Mouse (Mus musculus): ENCODE results near the gene Midn.

Midn gene

DNA sequence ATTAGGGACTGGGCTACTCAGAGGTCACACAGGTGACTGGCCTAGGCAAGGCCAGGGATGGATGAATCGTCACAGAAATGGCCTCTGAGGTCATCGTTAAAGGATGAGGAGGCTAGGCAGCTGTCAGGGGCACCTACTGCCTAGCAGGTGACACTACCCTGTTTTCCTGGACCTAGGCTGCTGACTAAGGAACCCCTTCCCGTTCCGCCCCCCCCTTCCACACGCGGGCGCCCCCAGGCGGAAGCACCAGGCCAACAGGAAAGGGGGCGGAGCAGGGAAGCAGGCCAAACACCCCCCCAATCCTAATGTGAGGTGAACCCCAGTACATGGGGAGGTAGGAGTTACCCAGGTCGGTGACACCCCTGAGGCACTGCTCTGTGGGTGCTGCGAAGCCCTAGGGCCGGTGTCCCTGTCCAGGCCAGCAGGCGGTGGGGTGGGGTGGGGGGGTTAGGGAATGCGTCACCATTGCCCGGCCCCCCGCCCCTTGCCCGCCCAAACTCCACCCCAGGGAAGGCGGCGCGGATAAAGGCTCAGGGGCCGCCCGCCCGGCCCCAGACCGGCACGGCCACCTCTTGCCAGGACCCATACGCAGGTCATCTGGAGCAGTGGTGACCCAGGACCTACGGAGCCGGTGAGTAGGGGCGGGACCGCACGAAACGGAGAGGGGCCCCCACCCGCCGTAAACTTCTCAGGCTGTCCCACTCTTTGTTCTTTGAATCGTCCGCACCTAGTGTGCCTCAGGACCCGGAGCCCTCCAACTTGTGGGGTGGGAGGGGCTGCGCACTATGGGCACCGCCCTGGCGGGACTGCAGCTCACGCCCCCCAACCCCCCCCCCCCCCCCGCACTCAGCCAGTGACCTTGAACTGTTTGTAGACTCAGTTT is at the start of gene Midn:
Gene Midn, plus strand, starts transcription at position 554 of the 883 bp plus-strand sequence.
- DNase-seq (ENCODE audit: low spot score in 2 of 2) = peak; percentile 81 to 83

DNA sequence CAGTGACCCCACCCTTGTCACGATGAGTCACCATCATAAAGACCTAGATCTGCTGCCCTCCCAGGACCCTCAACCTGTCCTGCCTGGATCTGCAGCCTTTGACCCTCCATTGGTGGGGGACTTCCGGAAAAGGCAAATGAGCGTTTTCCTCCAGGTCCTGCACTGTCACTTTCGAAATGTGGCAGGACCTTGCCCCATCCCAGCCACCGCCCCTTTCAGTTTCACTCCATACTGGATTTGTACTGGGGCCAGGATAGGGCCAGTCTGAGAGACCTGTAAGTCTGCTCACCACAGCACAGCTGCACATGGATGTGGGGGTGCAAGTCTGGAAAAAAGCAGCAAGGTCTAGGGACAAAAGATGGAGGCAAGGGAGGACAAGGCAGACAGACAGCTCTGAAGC is 49.4 kb upstream of the Midn start:
- DNase-seq (ENCODE audit: low spot score in 2 of 2) = no peak

DNA sequence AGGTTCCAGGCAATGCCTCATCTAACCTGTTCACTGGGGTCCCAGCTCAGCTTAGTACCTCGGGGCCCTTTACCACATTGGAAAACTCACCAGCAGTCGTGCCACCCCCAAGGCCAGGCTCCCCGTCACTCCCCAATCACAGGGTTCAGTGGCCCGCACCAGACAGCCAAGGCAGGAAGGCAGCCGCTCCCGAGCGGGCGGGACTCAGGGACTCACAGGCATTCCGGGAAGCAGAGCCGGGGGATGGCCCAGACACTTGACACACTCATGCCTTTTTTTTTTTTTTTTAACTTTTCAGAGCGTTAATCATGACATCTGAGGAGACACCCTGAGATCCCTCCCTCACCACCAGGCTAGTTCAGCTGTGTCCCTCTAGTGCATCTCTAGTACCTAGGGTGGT is 47.1 kb upstream of the Midn start:
- no peak for DNase-seq (ENCODE audit: low spot score in 2 of 2)

DNA sequence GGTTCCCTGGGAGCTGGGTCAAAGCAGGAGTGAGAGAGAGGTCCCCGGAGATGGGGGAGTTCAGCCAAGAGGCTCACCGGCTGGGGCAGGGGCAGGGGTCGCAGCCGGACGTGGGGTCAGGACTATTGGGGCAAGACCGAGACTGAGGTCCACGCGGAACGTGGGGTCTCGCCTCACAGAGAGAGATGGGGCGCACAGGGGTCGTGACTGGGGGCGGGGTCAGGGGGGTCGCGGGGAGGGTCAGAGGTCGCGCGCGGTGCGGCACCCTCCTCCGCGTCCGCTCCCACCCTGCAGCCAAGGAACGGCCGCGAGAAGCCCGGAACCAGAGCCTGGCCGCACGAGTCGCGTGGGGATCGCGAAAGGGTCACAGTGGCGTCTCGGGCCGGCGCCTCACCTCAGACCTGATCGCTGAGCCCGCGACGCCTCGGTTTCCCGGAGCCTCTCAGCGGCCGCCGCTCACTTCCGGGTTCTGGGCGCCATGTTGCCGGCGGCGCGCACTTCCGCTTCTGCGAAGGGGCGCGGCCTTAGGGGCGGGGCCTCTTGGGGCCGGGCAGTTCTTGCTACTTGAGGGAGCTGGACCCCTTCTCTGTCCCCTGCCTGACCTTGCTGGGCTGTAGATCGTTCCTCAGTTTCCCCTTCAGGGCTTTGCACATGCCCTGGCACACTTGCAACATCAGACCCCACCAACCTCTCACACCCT is 45.7 kb upstream of the Midn start:
- peak; percentile 83 to 91 for DNase-seq (ENCODE audit: low spot score in 2 of 2)

DNA sequence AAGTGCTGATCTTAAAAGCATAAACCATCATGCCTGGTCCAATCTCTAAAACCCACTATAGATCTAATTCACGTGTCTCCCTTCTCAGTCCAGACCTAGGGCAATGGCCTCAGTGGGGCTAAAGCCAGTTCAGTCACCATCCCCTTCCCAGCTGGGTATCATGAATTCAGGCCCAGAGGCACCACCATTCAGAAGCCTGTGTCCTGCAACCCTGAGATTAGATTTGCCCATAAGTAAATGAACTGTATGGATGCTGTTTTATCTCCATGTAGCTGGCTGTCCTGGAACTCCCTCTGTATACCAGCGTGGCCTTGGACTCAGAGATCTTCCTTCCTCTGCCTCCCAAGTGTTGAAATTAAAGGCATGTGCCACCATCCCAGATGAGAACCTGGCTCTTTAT is 45.0 kb upstream of the Midn start:
- DNase-seq (ENCODE audit: low spot score in 2 of 2) = no peak

DNA sequence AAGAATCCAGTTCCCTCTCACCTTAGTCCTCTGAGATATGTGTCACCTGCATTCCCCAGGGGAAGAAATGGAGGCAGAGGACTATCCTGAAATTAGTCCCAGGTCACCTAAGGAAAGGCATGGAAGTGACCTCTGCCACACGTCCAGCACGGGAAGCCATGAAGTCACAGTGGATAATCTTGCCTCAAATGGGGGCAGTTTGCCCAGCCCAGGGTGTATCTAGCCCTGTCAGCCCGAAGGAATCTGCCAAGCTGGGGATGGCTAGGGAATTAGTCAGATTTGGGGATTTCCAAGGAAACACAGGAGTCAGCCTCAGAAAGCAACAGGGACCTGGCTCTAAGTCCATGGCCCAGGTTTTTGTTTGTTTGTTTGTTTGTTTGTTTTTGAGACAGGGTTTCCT is 43.9 kb upstream of the Midn start:
- DNase-seq (ENCODE audit: low spot score in 2 of 2) = no peak

DNA sequence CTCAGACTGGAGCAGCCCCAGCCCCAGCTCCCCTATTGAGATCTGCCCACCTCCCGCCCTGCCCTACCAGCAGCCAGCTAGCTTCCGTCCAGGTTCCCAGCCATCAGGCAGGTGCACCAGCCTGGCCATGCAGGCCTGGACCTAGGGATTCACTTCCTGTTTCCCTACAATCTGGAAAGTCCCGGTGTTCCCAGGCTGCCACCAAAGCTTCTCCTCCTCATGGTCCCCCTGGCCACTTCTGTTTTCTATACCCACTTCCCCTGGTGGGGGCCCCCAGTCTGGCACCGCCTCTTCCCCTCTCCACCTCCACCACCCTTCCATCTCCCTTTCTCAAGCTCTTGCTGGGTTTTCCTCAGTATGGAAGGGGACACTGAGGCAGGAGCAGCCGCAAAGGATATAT is 42.6 kb upstream of the Midn start, which contains the start of gene Sbno2:
Gene Sbno2, minus strand, starts transcription at position 112 of the 400 bp plus-strand sequence.
- DNase-seq (ENCODE audit: low spot score in 2 of 2) = no peak

DNA sequence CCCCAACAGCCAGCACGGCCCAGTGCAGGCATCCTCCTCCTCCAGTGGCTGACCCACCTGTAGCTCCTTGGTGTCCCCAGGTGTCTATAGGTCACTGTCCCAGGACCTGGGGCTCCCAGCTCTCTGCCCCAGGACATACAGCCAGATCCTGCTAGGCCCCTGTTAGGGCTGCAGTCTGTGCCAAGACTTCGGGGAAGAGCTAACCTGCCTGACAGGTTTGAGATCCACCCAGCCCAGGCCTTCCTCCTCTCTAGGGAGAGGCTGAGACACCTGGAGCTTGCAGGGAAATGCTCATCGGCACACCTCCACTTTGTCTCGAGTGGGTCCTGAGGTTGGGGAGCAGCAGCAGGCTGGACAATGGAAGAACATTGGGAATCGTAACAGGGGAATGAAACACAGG is 42.1 kb upstream of the Midn start:
- no peak for DNase-seq (ENCODE audit: low spot score in 2 of 2)

DNA sequence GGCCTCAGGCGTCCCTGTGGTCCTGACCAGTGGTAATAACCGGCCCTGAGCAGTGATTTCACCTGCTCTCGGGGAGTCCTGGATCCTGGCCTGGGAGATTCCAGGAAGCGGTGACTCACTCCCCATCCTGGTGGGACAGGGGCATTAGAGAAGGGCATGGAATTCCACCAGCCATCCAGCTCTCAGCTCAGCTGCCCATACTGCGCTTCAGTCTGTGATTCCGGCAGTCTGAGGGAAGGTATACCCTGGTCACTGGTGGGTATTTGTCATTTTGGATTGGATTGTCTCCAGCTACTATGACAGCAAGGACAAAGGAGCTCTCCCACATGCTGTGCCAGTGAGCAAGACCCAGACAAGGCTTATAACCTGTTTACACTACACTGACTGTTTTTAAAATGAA is 40.4 kb upstream of the Midn start:
- DNase-seq (ENCODE audit: low spot score in 2 of 2) = no peak

DNA sequence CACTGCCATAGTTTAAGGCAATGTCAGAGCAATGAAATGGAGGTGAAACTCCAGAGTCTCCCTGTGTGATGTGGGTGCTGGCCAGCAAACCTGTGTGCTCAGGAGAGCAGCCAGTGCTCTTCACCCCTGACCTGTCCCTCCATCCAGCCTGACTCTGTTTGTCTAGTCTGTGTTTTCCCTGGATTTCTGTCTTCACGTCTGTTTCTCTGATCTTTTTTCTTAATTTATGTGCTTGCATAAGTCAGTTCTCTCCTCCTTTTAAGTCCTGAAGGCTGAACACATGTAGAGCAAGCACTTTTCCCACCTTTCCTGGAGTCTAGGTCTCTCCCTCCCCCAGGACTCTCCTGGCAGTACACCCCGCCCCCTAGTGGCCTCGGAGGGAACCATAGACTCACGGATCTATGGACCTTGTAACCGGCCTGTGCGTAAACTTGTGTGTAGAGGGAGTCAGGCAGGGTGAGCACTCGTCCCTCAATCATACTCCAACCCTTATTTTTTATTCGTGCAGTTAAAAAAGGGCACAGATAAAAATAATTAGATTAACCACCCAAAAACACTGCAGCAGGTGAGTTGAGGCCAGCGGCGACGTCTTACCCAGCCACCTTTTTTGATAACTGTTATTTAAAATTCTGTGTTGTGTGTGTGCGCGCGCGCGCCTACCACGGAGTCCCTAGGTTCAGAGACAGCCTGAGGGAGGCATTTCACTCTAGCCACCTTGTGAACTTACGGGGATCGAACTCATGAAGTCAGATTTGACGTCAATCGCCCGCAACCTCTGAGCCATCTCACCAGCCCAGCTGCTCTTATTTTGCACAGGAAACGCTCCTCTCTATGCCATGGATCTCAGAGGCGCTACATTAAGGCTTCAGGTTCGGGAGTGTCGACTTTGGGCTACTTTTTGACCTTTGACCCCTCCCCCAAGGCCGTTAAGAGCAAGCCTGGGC is 33.5 kb upstream of the Midn start:
- peak; percentile 82 to 97 for DNase-seq (ENCODE audit: low spot score in 2 of 2)

DNA sequence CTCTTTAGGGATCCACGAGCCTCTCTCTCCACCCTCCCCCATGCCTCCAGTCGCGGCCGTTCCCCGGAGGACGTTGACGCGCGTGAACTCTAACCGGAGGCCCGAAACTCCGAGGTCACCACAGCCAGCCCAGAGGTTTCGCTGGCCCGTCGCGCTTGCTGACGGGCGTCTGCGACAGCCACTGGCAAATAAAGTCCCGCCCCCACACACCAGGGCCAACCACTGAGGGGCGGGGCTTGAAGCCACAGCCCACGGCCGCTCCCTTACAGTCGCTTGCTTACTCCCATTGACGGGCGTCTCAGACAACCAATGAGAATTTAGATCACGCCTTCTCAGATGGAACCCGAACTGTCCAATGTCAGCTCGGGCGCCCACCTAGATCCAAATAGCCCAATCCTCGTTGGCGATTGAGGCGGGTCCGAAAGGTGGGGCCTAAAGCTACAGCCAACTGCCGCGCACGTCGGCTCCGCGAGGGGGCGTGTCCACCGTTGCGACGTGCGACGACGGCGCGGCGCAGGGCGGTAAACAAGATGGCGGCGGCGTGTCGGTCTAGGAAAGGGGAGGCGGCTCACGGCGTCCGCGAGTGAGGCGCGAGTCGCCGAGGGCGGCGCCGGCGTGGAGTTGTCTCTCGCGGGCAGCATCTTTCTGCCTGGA is 32.7 kb upstream of the Midn start, which contains the start of gene Stk11:
Gene Stk11, plus strand, starts transcription at position 514 of the 654 bp plus-strand sequence.
- DNase-seq (ENCODE audit: low spot score in 2 of 2) = peak; percentile 99 to 100

DNA sequence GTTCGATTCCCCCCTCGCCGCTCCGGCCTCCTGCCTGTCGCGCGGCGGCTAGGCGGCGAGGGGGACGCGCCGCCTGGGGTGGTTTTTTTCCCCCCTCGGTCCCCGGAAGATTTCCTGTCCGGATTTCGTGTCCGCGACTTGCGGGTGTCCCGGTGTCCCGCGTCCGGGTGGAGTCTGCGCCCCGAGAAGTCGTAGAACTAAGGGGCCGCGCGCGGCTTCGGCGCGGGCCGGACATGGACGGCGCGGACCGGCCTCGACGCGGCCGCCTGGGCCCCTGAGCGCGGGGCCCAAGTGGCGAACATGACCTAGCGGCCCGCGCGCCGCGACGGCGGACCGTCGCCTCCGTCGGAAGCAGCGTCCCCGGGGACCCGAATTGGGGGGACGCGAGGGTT is 32.1 kb upstream of the Midn start:
- DNase-seq (ENCODE audit: low spot score in 2 of 2) = no peak

DNA sequence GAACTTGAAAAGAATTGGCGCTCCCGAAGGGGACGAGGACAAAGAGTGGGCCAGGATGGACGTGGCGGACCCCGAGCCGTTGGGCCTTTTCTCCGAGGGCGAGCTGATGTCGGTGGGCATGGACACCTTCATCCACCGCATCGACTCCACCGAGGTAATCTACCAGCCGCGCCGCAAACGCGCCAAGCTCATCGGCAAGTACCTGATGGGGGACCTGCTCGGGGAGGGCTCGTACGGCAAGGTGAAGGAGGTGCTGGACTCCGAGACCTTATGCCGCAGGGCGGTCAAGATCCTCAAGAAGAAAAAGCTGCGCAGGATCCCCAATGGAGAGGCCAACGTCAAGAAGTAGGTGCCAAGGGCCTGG is 31.5 kb upstream of the Midn start:
- no peak for DNase-seq (ENCODE audit: low spot score in 2 of 2)

DNA sequence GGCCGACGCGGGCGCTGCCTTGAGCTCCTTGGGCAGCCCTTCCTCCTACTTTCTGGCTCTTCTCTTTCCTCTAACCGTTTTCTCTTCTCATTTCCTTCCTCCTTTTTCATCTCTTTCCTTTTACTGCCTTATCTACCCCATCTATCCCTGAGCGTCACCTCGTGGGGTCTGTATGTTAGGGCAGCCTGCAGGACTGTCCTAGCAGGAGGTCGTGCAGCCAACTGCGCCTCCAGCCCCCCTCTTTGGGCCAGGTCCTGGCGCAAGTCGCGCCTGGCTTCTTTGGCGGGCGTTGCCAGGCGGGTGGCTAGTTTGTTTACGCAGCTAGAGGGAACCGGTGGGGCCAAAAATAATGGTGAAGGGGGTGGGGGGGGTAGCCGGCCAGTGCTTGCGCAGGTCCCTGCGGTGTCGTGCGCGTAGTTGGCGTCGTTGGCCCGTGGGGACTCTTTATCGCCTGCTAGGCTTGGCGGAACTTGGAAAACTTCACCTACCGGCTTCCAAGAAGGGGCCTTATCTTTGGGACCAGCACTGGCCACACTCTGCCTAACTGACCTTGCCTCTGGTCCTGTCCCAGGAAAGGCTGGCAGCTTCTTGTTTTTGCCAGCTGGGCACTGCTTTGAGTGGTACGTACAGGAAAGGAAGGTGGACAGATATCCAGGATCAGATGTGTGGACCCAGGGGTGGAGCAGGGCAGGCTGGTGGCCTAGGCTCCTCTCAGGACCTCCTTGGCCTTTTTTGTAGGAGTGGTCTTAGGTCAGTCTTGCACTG is 31.0 kb upstream of the Midn start:
- no peak for DNase-seq (ENCODE audit: low spot score in 2 of 2)

DNA sequence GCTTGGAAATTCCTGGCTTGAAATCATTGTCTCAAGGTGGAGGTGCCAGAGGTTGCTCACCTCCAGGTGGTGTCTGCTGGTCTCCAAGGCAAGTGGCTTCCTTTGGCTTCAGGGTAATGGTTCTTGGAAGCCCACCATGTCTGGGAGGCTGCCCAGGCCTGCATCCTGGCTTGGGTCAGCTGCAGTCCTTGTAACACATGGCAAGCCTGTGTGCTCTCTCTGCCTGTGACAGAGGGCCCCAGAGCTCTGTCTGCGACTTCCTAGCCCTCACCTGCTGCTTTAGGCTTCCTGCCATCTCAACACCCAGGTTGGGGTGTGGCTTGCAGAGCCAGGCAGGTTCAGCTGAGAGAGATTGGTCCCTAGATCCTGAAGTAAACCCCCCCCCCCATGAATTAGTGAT is 30.3 kb upstream of the Midn start:
- DNase-seq (ENCODE audit: low spot score in 2 of 2) = no peak

DNA sequence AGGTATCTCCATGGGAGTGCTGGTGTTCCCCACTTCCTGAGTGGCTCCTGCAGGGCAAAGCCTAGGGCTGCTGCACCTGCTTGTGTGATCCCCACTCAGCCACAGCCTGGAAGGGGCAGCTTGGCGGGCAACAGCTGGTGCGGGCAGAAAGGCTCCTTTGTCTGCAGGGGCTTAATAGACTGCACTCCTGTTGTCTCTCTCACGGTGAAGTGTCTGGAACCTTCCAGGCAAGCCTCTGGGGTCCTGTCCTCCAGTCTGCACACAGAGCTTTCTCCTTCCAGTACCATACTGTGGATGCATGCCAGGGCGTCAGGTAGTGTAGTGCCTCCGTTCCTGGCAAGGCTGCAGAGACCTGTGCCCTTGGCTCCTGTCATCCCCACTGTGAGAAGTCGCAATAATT is 29.5 kb upstream of the Midn start:
- no peak for DNase-seq (ENCODE audit: low spot score in 2 of 2)

DNA sequence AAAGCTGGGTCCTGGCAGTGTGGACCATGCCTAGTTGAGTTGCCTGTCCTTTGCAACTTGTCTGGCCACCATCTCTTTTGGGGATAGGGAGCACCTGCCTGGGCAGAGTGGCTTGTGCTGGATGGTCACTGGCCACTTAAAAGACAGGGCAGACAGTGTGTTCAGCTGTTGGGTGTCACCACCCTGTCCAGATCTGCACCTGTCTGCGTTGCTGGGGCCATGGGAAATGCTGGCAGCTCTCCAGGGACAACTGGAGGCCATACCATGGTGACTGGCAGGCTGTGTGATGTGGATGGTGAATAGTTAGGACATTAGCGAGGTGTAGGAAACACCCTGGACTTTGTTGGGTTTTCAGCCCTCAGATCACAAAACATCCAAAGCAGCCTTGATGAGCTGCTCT is 27.9 kb upstream of the Midn start:
- no peak for DNase-seq (ENCODE audit: low spot score in 2 of 2)

DNA sequence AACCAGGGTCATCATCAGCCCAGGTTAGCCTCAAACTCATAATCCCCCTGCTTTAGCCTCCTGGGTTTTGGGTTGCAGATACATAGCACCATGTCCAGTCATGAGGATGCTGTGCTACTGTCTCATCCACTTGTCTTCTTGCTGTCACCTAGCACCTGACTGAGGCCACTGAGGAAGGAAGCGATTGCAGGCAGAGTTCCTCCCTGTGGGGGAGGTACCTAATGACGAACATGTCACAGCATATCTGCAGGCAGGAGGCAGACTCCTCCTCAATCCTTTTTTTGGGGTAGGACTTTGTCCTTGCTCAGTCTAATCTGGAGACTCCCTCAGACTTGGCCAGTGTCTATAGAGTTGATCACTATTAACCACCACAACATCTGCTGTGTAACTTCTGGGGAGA is 26.4 kb upstream of the Midn start:
- no peak for DNase-seq (ENCODE audit: low spot score in 2 of 2)

DNA sequence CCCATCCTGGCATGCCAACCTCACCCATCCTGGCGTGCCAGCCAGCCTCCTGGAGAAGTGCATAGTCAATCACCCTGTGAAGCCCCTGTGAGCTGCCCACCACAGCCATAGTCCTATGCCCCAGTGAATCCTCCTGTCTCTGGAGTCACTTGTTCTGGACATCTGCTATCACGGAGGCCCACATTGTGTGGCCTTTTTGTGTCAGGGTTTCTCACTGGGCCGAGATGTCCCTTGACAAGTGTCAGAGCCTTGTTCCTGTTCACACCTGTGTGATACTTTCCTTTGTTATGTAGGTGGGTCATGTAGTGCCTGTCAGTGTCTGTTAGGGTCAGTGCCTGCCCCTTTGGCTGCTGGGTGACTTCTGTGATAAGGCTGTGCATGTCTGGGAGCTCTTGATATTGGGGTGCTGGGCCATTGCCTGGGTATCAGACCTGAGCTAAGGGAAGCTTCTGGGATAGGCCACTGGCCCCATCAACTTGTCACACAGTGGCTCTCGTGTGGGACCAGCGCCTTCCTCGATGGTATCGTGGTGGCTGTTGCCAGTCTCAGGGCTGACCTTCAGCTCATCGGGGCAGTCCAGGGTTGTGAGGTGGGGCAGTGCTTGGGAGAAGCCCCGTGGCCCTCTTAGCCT is 24.0 kb upstream of the Midn start:
- DNase-seq (ENCODE audit: low spot score in 2 of 2) = no peak

DNA sequence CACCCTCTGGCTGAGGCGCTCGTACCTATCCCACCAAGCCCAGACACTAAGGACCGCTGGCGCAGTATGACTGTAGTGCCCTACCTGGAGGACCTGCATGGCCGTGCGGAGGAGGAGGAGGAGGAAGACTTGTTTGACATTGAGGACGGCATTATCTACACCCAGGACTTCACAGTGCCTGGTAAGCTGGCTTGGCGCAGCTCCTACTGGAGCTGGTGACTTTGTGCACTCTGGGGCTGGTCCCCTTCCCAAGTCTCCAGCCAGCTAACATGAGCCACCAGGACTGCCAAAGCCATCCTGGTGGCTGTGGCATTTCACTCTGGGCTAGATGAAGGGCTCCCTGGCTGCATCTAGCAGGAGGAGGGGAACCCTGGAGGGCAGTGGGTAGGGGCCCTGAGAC is 20.2 kb upstream of the Midn start:
- DNase-seq (ENCODE audit: low spot score in 2 of 2) = no peak

All from urinary bladder, postnatal 4 days (tissue).